Mouse (Mus musculus): ENCODE measurements around the gene Notch3. TPM values are rescaled to one million over a fixed set of nuclear protein-coding genes. Genes with fewer than 3 reads are reported as not detected.
"Not testable (repeated sequence)": the region's sequence is repeated elsewhere in the genome, so short reads cannot be mapped to it uniquely, and the experiment has no call there.

Gene Notch3
- polyA plus RNA-seq, 1 experiment from 2014 or later: 21.4 TPM

DNA sequence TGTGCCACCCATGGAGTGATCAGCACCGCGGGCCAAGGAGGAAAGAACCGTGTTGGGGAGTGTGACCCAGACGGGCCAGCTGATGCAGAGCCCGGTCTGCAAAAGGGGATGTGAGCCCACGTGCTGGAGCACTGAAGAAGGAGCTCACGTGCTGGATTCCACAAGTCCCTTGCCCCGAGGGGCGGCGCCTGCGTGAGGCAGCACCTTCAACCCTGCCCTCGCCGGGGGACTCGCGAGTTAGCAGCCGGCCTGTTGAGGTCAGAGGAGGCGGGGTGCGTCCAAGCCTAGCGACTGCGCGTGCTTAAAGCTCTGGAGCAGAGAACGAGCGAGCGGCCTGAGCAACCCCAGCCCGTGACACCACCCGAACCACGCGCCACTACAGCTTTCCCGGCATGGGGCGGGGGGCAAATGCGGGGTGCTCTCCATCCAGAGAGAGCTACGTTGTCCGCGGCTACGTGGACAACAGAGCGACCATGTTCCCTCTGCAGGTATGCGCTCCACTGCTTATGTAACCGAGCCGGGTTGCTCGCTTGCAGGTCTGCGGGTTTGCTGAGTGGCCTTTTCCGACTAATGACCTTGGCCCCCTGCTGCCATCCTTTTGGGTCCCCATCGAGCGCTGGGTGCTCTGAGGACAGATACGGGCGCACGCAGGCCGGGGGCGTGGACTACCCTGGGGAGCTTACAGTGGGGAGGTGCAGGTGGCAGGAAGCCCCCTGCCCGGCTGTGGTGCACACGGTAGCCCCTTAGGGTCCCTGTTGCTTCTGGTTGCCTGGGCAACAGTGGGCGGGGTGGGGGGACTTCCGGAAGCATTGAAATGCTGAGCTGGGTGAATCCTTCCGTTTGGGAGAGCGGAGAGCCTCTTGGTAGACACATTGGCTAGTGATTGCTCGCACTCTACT, 52.9 kb downstream of the Notch3 start:
- under 1% methylated on average over 56 of the region's 56 CpGs for WGBS
- Histone ChIP-seq H3K27me3 (peaks cover 43% of the 10 kb centered on the region), H3K4me2 (peak overlapping the region; percentile 90), H3K4me1 (peaks cover 22% of the 10 kb centered on the region), H3K9ac (peak overlapping the region; percentile 56), H3K36me3 (replicated peaks) (no peaks in the 10 kb centered on the region), H3K9me3 (no peaks in the 10 kb centered on the region), H3K27ac (no peak overlapping the region), H3K4me3 (replicated peaks) (peak overlapping the region; percentile 46)
- ATAC-seq (ENCODE audit: low FRiP score): peak; percentile 47; the same call in 1 of the 2 replicates

DNA sequence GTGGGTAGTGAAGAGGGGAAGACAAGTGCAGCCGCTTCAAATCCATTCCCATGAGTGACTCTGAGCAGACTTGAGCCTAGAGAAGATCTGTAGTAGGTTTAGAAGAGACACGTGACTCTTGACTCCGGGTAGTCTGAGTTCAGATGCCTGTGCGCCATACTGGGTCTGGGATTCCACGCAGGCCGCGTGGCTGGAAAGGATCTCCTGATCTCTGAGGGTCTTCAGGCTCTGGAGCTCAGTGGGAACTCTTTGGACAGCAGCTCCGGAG, 53.5 kb downstream of the Notch3 start:
- Histone ChIP-seq H3K4me2 (peak overlapping the region; percentile 90), H3K4me1 (peaks cover 17% of the 10 kb centered on the region), H3K36me3 (replicated peaks) (no peaks in the 10 kb centered on the region), H3K27me3 (peaks cover 43% of the 10 kb centered on the region), H3K4me3 (replicated peaks) (peak overlapping the region; percentile 46), H3K9me3 (no peaks in the 10 kb centered on the region), H3K27ac (no peak overlapping the region), H3K9ac (no peak overlapping the region)
- 4% methylated on average over 8 of the region's 8 CpGs for WGBS
- ATAC-seq (ENCODE audit: low FRiP score): no peak

DNA sequence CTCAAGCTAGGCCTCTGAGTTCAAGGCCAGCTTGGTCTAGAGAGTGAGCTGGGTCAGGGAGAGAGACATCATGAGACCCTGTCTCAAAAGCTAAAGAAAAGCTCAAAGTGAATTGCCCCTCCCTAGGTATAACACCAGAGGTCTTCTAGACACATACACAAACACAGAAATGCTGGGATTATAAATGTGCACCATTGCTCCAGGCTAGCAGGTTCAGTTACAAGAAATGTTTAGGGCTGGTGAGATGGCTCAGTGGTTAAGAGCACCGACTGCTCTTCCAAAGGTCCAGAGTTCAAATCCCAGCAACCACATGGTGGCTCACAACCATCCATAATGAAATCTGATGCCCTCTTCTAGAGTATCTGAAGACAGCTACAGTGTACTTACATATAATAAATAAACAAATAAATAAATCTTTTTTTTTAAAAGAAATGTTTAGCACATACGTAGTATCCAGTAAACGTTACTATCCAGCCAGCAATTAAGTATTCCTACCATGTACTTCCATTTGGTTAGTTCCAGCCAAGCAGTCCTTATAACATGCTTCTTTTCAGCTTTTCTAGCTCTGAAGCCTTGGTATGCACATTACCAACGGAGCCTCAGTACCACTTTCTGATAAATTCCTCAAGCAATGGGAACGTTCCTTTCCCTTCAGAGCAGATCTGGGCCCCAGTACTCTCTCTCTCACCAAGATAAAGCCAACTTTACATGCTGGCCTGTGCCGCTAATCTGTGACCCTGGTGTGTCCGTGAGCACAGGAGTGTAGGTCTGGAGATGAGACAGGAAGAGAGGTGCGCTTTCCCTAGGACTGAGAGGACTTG, 54.0 kb downstream of the Notch3 start:
- H3K27ac ChIP-seq: no peak overlapping the region
- H3K27me3 ChIP-seq: peaks cover 43% of the 10 kb centered on the region
- peak overlapping the region; percentile 90; the same call in 1 of the 2 replicates for H3K4me2 ChIP-seq
- no peak overlapping the region for H3K4me3 ChIP-seq (replicated peaks)
- no peaks in the 10 kb centered on the region for H3K9me3 ChIP-seq
- WGBS: 61% methylated on average over 8 of the region's 8 CpGs
- no peak for ATAC-seq (ENCODE audit: low FRiP score)
- H3K4me1 ChIP-seq: peaks cover 13% of the 10 kb centered on the region
- no peaks in the 10 kb centered on the region for H3K36me3 ChIP-seq (replicated peaks)
- no peak overlapping the region for H3K9ac ChIP-seq

DNA sequence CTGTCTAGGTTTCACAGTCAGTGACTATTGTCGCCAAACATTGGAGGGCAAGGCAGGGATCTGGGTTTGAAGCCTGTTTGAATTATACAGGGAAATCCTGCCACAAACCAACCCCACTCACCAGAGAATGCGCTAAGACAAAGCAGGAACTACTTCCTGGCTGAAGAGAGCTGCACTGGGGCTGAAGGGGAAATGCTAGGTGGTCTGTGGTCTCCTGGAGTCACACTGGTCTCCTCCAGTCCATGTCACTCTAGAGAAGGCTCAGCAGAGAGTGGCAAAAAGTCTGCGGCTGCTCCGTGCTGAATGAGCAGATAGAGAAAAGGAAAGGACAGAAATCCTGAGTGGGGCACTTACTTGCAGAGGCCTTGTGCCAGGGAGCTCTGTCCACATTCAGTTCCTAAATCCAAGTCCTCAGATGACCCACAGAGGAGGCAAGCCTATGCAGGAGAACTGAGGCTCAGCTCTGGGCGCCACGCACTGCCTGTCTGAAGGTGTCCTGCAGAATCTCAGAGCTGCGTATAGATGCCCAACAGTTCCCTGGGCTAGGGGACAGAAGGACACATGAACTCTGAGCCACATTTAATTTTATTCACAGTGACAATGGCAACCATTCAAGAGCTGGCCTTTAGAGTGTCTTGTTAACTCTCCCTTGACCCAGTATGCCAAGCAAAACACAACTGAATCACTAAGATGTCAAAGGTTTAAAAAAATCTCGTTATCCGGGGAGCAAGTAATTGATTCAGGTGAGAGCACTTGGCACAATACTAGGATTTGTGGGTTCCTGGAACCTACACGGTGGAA, 55.5 kb downstream of the Notch3 start:
- Histone ChIP-seq H3K9ac (no peak overlapping the region), H3K4me1 (peaks cover 13% of the 10 kb centered on the region), H3K4me3 (replicated peaks) (no peak overlapping the region), H3K36me3 (replicated peaks) (no peaks in the 10 kb centered on the region), H3K27me3 (peaks cover 32% of the 10 kb centered on the region), H3K27ac (no peak overlapping the region), H3K4me2 (no peak overlapping the region), H3K9me3 (no peaks in the 10 kb centered on the region)
- ATAC-seq (ENCODE audit: low FRiP score): no peak
- WGBS: 71% methylated on average over 10 of the region's 10 CpGs

DNA sequence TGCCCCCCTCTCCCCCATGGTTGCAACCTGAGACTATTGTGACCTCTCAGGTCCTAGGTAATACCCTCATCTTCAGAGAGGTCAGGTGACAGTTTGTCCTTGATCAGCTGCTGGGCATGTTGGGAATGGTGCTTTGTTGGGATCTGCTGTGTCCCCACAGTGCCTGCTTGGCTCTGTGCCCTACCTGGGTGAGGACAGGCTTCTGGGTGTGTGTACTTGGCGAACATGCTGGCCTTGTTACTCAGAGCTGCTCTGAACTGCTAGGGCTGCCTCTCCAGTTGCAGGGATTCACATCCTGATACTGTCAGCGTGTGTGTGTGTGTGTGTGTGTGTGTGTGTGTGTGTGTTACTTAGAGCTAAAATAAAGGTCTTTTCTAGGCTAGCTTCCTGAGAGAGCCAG, 56.2 kb downstream of the Notch3 start:
- Histone ChIP-seq H3K9ac (no peak overlapping the region), H3K4me3 (replicated peaks) (no peak overlapping the region), H3K4me2 (no peak overlapping the region), H3K27me3 (peaks cover 24% of the 10 kb centered on the region), H3K4me1 (peaks cover 13% of the 10 kb centered on the region), H3K27ac (no peak overlapping the region), H3K36me3 (replicated peaks) (no peaks in the 10 kb centered on the region), H3K9me3 (no peaks in the 10 kb centered on the region)
- ATAC-seq (ENCODE audit: low FRiP score): no peak
- 57% methylated on average over 2 of the region's 2 CpGs for WGBS

DNA sequence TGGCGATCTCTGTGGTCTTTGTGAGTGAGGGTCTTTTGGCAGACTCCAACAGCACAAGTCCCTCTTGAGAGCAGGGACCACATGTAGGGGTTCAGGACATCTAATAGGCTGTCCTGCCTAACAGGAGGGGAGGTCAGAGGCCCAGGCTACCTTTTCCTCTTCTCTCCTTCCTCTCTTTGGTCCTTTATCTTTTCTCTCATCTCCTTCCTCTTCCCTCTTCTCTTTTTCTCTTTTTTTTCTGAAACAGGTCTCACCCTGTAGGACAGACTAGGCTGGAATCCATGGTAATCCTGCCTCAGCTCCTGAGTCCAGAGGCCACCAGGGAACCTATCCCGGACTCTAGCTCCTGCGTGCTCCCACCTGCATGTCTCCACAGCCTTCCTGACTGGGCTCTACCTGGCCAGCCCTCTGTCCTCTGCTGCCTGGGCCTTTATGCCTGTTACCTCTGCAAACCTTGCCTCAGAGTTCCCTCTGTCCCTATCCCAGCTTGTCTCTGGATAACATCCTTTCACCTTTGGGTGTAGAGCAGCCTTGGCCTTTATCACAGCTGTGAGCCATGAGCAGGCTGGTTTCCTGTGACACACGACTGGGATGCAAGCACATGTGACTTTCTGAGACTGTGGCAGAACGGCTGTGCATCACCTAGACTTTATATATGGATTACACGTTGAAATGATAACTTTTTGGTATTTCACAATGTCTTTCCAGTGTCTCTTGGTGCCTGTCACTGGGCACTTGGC, 57.3 kb downstream of the Notch3 start:
- Histone ChIP-seq H3K36me3 (replicated peaks) (no peaks in the 10 kb centered on the region), H3K27ac (no peak overlapping the region), H3K4me1 (peaks cover 12% of the 10 kb centered on the region), H3K9me3 (no peaks in the 10 kb centered on the region), H3K4me2 (no peak overlapping the region), H3K4me3 (replicated peaks) (no peak overlapping the region), H3K9ac (no peak overlapping the region), H3K27me3 (peaks cover 17% of the 10 kb centered on the region)
- 69% methylated on average over 6 of the region's 6 CpGs for WGBS
- ATAC-seq (ENCODE audit: low FRiP score): no peak

DNA sequence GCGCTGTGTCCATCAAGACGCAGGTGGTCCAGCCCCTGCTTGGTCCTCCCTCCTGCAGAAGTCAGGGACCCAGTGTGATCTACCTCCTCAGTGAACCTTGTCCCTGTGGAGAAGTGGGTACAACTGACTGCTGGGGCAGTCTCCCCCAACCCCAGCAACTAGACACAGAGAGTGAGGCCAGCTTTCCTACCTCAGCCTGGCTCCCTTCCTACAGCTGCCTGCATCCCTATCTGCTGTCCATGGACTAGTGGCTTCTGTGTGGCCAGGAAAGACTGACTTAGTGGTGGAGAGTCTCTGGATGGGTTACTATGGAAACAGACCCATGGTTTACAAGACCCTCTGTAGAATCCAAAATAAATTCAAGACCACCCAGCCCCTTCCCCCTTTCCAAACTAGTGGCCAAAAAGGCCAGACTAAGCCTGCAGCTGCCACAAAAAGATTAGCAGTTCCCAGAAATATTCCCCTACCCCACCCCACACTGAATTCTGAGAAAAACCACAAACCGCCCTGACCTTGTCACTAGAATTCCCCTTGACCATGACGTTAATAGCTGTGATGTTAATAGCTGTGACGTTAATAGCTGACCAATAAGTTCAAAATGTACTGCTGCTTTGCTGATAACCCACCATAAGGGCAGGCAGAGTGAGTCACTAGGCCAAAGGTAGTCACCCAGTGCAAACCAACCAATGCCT, 58.2 kb downstream of the Notch3 start:
- not testable (repeated sequence) for H3K27me3 ChIP-seq; H3K9ac ChIP-seq; H3K4me2 ChIP-seq; H3K4me3 ChIP-seq (replicated peaks); ATAC-seq (ENCODE audit: low FRiP score); H3K36me3 ChIP-seq (replicated peaks); H3K9me3 ChIP-seq; H3K27ac ChIP-seq; H3K4me1 ChIP-seq
- 87% methylated on average over 5 of the region's 5 CpGs for WGBS

DNA sequence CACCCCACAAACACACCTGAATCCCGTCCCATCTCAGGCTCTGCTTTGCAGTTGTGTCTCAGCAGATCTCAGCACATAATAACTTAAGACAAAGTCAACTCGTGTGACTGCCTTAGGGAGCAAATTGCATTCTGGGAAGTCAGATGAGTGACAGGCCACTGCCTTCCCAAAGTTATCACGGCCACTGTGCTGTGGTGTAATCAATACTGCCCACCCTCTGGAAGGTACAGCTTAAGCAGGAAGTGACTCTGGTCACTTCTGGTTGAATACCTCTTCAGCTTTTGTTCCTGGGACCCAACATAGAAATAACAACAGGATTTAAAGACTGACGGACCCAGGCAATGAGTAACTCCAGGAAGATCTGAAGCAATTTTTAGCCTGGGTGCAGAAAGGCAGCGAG, 58.8 kb downstream of the Notch3 start:
- H3K36me3 ChIP-seq (replicated peaks): no peaks in the 10 kb centered on the region
- H3K4me3 ChIP-seq (replicated peaks): no peak overlapping the region
- H3K27ac ChIP-seq: no peak overlapping the region
- H3K9me3 ChIP-seq: no peaks in the 10 kb centered on the region
- WGBS: 65% methylated on average over 5 of the region's 5 CpGs
- no peak overlapping the region for H3K9ac ChIP-seq
- H3K4me2 ChIP-seq: no peak overlapping the region
- H3K4me1 ChIP-seq: no peaks in the 10 kb centered on the region
- no peak for ATAC-seq (ENCODE audit: low FRiP score)
- peaks cover 4% of the 10 kb centered on the region for H3K27me3 ChIP-seq

DNA sequence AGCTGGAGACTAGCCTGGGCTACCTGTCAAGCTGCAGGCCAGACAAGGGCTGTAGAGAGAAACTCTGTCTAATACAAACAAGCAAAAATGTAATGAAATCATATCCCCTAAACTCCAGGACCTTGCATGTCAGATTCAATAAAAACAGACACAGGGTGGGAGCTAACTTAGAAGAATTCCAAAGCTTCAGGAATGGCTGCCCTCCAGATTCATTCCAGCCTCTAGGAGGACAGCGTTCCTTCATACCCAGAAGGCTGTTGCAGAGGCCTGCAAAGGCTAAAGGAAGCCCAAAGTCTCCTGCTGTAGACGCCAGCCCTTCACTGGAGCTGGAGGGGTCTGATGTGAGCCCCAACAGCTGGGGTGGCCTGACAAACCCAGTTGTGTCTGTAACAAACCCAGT, 60.3 kb downstream of the Notch3 start:
- Histone ChIP-seq H3K9ac (no peak overlapping the region), H3K27me3 (peaks cover 16% of the 10 kb centered on the region), H3K36me3 (replicated peaks) (no peaks in the 10 kb centered on the region), H3K4me1 (no peaks in the 10 kb centered on the region), H3K4me3 (replicated peaks) (no peak overlapping the region), H3K9me3 (no peaks in the 10 kb centered on the region), H3K4me2 (no peak overlapping the region), H3K27ac (no peak overlapping the region)
- no peak for ATAC-seq (ENCODE audit: low FRiP score)
- WGBS: 76% methylated on average over 2 of the region's 2 CpGs

DNA sequence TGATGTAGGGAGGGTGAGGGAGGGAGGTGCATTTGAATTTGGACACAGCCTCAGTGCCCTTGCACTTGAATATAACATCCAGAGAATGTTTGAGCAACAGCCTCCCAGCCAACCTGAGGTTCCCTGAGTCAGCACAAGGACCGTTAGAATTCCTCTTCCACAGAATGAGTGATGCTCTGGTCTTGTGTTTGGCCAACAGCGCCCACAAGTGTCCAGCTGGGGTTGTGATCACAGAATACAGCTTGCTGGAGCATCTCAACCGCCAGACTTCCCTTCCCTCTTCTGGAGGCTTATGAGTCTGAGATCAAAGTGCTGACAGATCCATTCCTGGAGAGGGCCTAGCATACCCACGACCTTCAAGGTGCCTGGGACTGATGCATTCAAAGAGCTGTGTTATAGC, 63.6 kb downstream of the Notch3 start:
- WGBS: 22% methylated on average over 4 of the region's 4 CpGs
- Histone ChIP-seq H3K4me3 (replicated peaks) (no peak overlapping the region), H3K27ac (no peak overlapping the region), H3K9me3 (no peaks in the 10 kb centered on the region), H3K4me2 (no peak overlapping the region), H3K4me1 (peaks cover 12% of the 10 kb centered on the region), H3K36me3 (replicated peaks) (no peaks in the 10 kb centered on the region), H3K9ac (no peak overlapping the region), H3K27me3 (peaks cover 41% of the 10 kb centered on the region)
- no peak for ATAC-seq (ENCODE audit: low FRiP score)

DNA sequence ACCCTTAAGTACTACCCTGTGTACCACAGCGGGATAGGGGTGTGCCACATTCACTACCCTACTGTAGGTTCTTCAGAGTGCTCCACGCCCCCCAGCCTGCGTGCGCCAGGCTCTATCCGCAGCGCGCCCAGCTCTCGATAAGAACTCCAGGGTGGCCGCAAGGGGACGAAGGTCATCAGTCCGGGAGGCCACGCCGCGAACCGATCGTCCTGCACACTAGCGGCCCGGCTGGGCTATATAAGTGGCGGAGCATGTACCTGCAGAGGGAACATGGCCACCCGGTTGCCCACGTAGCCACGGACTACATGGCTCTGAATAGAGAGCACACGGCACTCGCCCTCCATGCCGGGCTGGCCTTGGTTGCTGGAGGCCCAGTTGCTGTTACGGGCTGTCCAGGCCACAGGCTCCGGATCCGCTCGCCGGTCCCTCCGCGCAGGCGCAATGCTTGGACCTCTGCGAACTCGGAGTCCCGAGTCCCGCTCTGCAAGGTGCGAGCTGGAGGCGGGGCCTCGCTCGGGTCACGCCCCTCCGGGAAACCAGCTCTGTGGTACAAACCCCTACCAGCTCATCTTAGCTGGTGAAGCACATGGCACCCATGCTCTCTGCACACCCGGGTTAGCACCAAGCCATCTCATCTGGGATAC, 66.6 kb downstream of the Notch3 start:
- peak overlapping the region; percentile 90 for H3K4me2 ChIP-seq
- H3K27me3 ChIP-seq: peaks cover 42% of the 10 kb centered on the region
- H3K4me1 ChIP-seq: peaks cover 12% of the 10 kb centered on the region
- no peak overlapping the region for H3K27ac ChIP-seq
- H3K9ac ChIP-seq: peak overlapping the region; percentile 63
- H3K36me3 ChIP-seq (replicated peaks): no peaks in the 10 kb centered on the region
- WGBS: 2% methylated on average over 44 of the region's 44 CpGs
- ATAC-seq (ENCODE audit: low FRiP score): peak; percentile 76
- peak overlapping the region; percentile 49 for H3K4me3 ChIP-seq (replicated peaks)
- no peaks in the 10 kb centered on the region for H3K9me3 ChIP-seq

All from forebrain, embryonic 12.5 days (tissue).